Mouse (Mus musculus): ENCODE results near the gene Adamts17.
A peak's percentile ranks its signal among the peaks of the same experiment; 100 is the strongest.

Adamts17 gene

GRCm38 (mm10) chr7:66976371-66976770 is 136.8 kb downstream of the Adamts17 start:
- DNase-seq, result no peak

- DNase-seq, result no peak
Observed at GRCm38 (mm10) chr7:66981591-66981990, 142.1 kb downstream of the Adamts17 start.

- no peak for DNase-seq
Observed at GRCm38 (mm10) chr7:66982084-66982483, 142.5 kb downstream of the Adamts17 start.

- no peak for DNase-seq
Observed at GRCm38 (mm10) chr7:66987671-66988070, 148.1 kb downstream of the Adamts17 start.

GRCm38 (mm10) chr7:66988441-66988840 is 148.9 kb downstream of the Adamts17 start:
- DNase-seq, result no peak

GRCm38 (mm10) chr7:66989357-66990045 is 150.0 kb downstream of the Adamts17 start:
- no peak for DNase-seq

GRCm38 (mm10) chr7:66998821-66999220 is 159.3 kb downstream of the Adamts17 start:
- DNase-seq, result no peak

- DNase-seq, result no peak
Observed at GRCm38 (mm10) chr7:67003648-67004047, 164.1 kb downstream of the Adamts17 start.

- no peak for DNase-seq
Observed at GRCm38 (mm10) chr7:67004220-67004619, 164.7 kb downstream of the Adamts17 start.

- no peak for DNase-seq
Observed at GRCm38 (mm10) chr7:67009841-67010240, 170.3 kb downstream of the Adamts17 start.

GRCm38 (mm10) chr7:67012011-67012751 is 172.6 kb downstream of the Adamts17 start:
- no peak for DNase-seq

GRCm38 (mm10) chr7:67013211-67013895 is 173.8 kb downstream of the Adamts17 start:
- peak; percentile 17 for DNase-seq

GRCm38 (mm10) chr7:67019937-67020336 is 180.4 kb downstream of the Adamts17 start:
- DNase-seq, result no peak

GRCm38 (mm10) chr7:67026114-67027070 is 186.9 kb downstream of the Adamts17 start:
- no peak for DNase-seq

GRCm38 (mm10) chr7:67027216-67027615 is 187.7 kb downstream of the Adamts17 start:
- DNase-seq, result no peak

- no peak for DNase-seq
Observed at GRCm38 (mm10) chr7:67027696-67028095, 188.2 kb downstream of the Adamts17 start.

- DNase-seq, result no peak
Observed at GRCm38 (mm10) chr7:67028902-67029301, 189.4 kb downstream of the Adamts17 start.

- DNase-seq, result no peak
Observed at GRCm38 (mm10) chr7:67029481-67029880, 189.9 kb downstream of the Adamts17 start.

GRCm38 (mm10) chr7:67031284-67031683 is 191.7 kb downstream of the Adamts17 start:
- no peak for DNase-seq

- DNase-seq, result no peak
Observed at GRCm38 (mm10) chr7:67032616-67033015, 193.1 kb downstream of the Adamts17 start.

- DNase-seq, result no peak
Observed at GRCm38 (mm10) chr7:67034369-67034768, 194.8 kb downstream of the Adamts17 start.

GRCm38 (mm10) chr7:67035246-67035645 is 195.7 kb downstream of the Adamts17 start:
- no peak for DNase-seq

GRCm38 (mm10) chr7:67035661-67036060 is 196.1 kb downstream of the Adamts17 start:
- DNase-seq, result no peak
